Comparison of ENCODE assay signal across 13 mouse cellular contexts in the genomic region with DNA sequence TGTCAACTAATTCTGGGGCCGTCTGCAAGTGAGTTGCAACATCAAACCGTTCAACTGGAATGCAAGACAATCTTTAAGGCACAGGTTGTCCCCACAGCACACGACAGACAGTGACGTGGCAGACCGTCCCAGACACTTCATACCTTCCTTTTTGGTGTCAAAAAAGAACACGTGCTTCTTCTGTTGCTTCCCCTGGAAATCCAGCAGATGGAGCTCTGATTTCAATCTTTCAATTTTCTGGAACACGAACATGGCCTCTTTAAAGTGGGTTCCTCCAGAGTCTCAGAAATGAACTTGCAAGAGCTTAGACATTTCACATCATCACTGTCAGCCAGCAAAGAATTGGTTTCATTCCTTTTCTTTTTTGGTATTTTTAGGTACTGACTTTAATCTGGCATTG. TPM values are rescaled to one million over a fixed set of nuclear protein-coding genes. Genes with fewer than 3 reads are reported as not detected.
DNase-seq lines count a peak whose midpoint lies in the region; ATAC-seq and TF ChIP-seq lines count a peak whose summit lies in the region.
"Had no signal": no experiment of that assay in that cellular context is flagged by ENCODE, and none has a peak within 500 bp of the region (broad histone marks: within the 10 kb centered on the region; RNA-seq: fewer than 3 reads in every experiment).

No protein-coding gene starts in this region.

- no peak for DNase-seq in heart, postnatal 0 days (ENCODE audit: low spot score)
- DNase-seq in heart, postnatal 25 days (ENCODE audit: low spot score), result no peak
- peak; percentile 14 for DNase-seq in thymus, adult 2 months
- DNase-seq in thymus, adult 18-20 months, result no peak
- DNase-seq in right cerebral cortex, postnatal 10 days (ENCODE audit: low spot score in 2 of 2), result no peak
- DNase-seq in gastrocnemius, adult 8-10 months (ENCODE audit: low spot score in 2 of 2), result no peak
- DNase-seq in urinary bladder, postnatal 36 days (ENCODE audit: low spot score in 2 of 2), result no peak
- DNase-seq: lung, adult 18-20 months had no signal

- WGBS in heart, postnatal 0 days, result 48% methylated on average over 7 of the region's 7 CpGs
- 55% methylated on average over 7 of the region's 7 CpGs for WGBS in thymus, adult 2 months

- TF ChIP-seq CTCF in heart, postnatal 0 days (IDR thresholded peaks at IDR 0.05; ENCODE audit: low read depth), result peak; percentile 53
- TF ChIP-seq CTCF in thymus, adult 2 months (IDR thresholded peaks at IDR 0.05; ENCODE audit: borderline replicate concordance, control insufficient read depth, extremely low read depth, insufficient read depth, low read length, poor library complexity), result no peak

- ATAC-seq in heart, postnatal 0 days (ENCODE audit: insufficient read depth, low read depth), result no peak
- ATAC-seq in common myeloid progenitor, adult 5-6 weeks (replicated peaks; ENCODE audit: low read depth, poor library complexity, severe bottlenecking), result 0 out of 2 replicates have a peak, but pooled peaks have one; percentile 29

- H3K9me3 ChIP-seq in heart, postnatal 0 days (replicated peaks; ENCODE audit: control insufficient read depth, low read length), result no peaks in the 10 kb centered on the region
- H3K9me3 ChIP-seq: embryonic facial prominence, embryonic 15.5 days; G1E; hindbrain, embryonic 10.5 days had no signal

- H3K4me1 ChIP-seq in heart, postnatal 0 days (ENCODE audit: control insufficient read depth, insufficient read depth), result peaks cover 15% of the 10 kb centered on the region
- no peaks in the 10 kb centered on the region for H3K4me1 ChIP-seq in thymus, adult 2 months (replicated peaks; ENCODE audit: control insufficient read depth, insufficient read depth, low read length)
- H3K4me1 ChIP-seq: embryonic facial prominence, embryonic 15.5 days; hindbrain, embryonic 10.5 days had no signal

- peaks cover 60% of the 10 kb centered on the region for H3K36me3 ChIP-seq in heart, postnatal 0 days (replicated peaks; ENCODE audit: control insufficient read depth, insufficient read depth, low read length)
- H3K36me3 ChIP-seq in thymus, adult 2 months (ENCODE audit: control insufficient read depth, insufficient read depth, low read length), result peaks cover 61% of the 10 kb centered on the region

- TF ChIP-seq POLR2A in thymus, adult 2 months (IDR thresholded peaks at IDR 0.05; ENCODE audit: control insufficient read depth, extremely low read depth, insufficient read depth, low read length, poor library complexity), result no peak

- H3K27me3 ChIP-seq in heart, postnatal 0 days (ENCODE audit: control insufficient read depth, insufficient read depth, low read length), result no peaks in the 10 kb centered on the region
- no peaks in the 10 kb centered on the region for H3K27me3 ChIP-seq in thymus, adult 2 months (ENCODE audit: control insufficient read depth, insufficient read depth, low read length)
- H3K27me3 ChIP-seq: embryonic facial prominence, embryonic 15.5 days had no signal

- H3K4me2 ChIP-seq in heart, postnatal 0 days (ENCODE audit: low read depth, low read length), result no peak overlapping the region
- H3K4me2 ChIP-seq: embryonic facial prominence, embryonic 15.5 days had no signal

- H3K27ac ChIP-seq in heart, postnatal 0 days (ENCODE audit: low read depth), result no peak overlapping the region
- no peak overlapping the region for H3K27ac ChIP-seq in thymus, adult 2 months (ENCODE audit: control insufficient read depth, insufficient read depth, low read length)
- H3K27ac ChIP-seq: embryonic facial prominence, embryonic 15.5 days; hindbrain, embryonic 10.5 days had no signal

- H3K9ac ChIP-seq in heart, postnatal 0 days (replicated peaks; ENCODE audit: low read depth, low read length), result no peak overlapping the region
- H3K9ac ChIP-seq: embryonic facial prominence, embryonic 15.5 days had no signal

- intact Hi-C loops in heart, postnatal 25 days (cut with DNase I), result no loop called here

- H3K4me3 ChIP-seq in heart, postnatal 0 days (ENCODE audit: low read depth, low read length), result no peak overlapping the region
- H3K4me3 ChIP-seq in thymus, adult 2 months (ENCODE audit: control insufficient read depth, insufficient read depth, low read length), result no peak overlapping the region
- H3K4me3 ChIP-seq: embryonic facial prominence, embryonic 15.5 days; hindbrain, embryonic 10.5 days; myocyte had no signal

- no peak for TF ChIP-seq EP300 in heart, postnatal 0 days (IDR thresholded peaks at IDR 0.05; ENCODE audit: low read depth)

RNA-seq across cellular contexts. Expression of a gene that starts 11.1 kb away (rescaled TPM):
- total RNA-seq in heart, postnatal 0 days (2014; rRNA removed; ENCODE audit: low replicate concordance), result 2.6 and 5.5 TPM in 2 replicates
- 33.4 and 39.7 TPM in 2 replicates for polyA plus RNA-seq in heart, postnatal 0 days (2015; fragmentation: Nextera tagmentation; extraction: Ambion mirVana)
- total RNA-seq in heart, postnatal 25 days (2021), result 10 to 100 TPM; 10.8 to 13.2 TPM
- 6.0 and 6.3 TPM in 2 replicates for polyA plus RNA-seq in thymus, adult 2 months (2012; rRNA removed)
- total RNA-seq in common myeloid progenitor, adult 5-6 weeks (2017), result 86.8 and 98.8 TPM in 2 replicates
- 10 to 100 TPM; 14.0 to 20.8 (median 18.7) TPM for total RNA-seq in gastrocnemius, adult 8-10 months (2022)

RNA-seq across cellular contexts. Expression of a gene that starts 18.2 kb away (rescaled TPM):
- total RNA-seq in heart, postnatal 0 days (2014; rRNA removed; ENCODE audit: low replicate concordance), result 7.1 and 14.5 TPM in 2 replicates
- 6.2 and 6.5 TPM in 2 replicates for polyA plus RNA-seq in heart, postnatal 0 days (2015; fragmentation: Nextera tagmentation; extraction: Ambion mirVana)
- total RNA-seq in heart, postnatal 25 days (2021), result 10 to 100 TPM; 12.7 to 14.2 TPM
- 36.1 and 59.4 TPM in 2 replicates for polyA plus RNA-seq in thymus, adult 2 months (2012; rRNA removed)
- 4.1 and 5.3 TPM in 2 replicates for total RNA-seq in common myeloid progenitor, adult 5-6 weeks (2017)
- total RNA-seq in gastrocnemius, adult 8-10 months (2022), result 100 to 1,000 TPM; 240 to 437 (median 328) TPM

RNA-seq across cellular contexts. Expression of a gene that starts 25.7 kb away (rescaled TPM):
- 0.04 and 1.5 TPM in 2 replicates for total RNA-seq in heart, postnatal 0 days (2014; rRNA removed; ENCODE audit: low replicate concordance)
- 0.03 and 0.08 TPM in 2 replicates for polyA plus RNA-seq in heart, postnatal 0 days (2015; fragmentation: Nextera tagmentation; extraction: Ambion mirVana)
- under 1 TPM; 0.08 to 0.14 TPM for total RNA-seq in heart, postnatal 25 days (2021)
- 0.38 and 0.46 TPM in 2 replicates for polyA plus RNA-seq in thymus, adult 2 months (2012; rRNA removed)
- not detected in 2 replicates for total RNA-seq in common myeloid progenitor, adult 5-6 weeks (2017)
- total RNA-seq in gastrocnemius, adult 8-10 months (2022), result under 1 TPM; 0.19 to 0.34 (median 0.28) TPM
- polyA plus RNA-seq: G1E had no signal

RNA-seq across cellular contexts. Expression of a gene that starts 32.3 kb away (rescaled TPM):
- 15.4 and 23.6 TPM in 2 replicates for total RNA-seq in heart, postnatal 0 days (2014; rRNA removed; ENCODE audit: low replicate concordance)
- 47.5 and 50.6 TPM in 2 replicates for polyA plus RNA-seq in heart, postnatal 0 days (2015; fragmentation: Nextera tagmentation; extraction: Ambion mirVana)
- 10 to 100 TPM; 18.4 to 18.6 TPM for total RNA-seq in heart, postnatal 25 days (2021)
- polyA plus RNA-seq in thymus, adult 2 months (2012; rRNA removed), result 23.2 and 25.3 TPM in 2 replicates
- total RNA-seq in common myeloid progenitor, adult 5-6 weeks (2017), result 162 and 189 TPM in 2 replicates
- total RNA-seq in gastrocnemius, adult 8-10 months (2022), result 10 to 100 TPM in 2 of 4 experiments, 1 to 10 TPM in 2; 9.5 to 12.8 (median 10.2) TPM

RNA-seq across cellular contexts. Expression of a gene that starts 59.4 kb away (rescaled TPM):
- 4.7 and 8.2 TPM in 2 replicates for total RNA-seq in heart, postnatal 0 days (2014; rRNA removed; ENCODE audit: low replicate concordance)
- 8.0 and 10.4 TPM in 2 replicates for polyA plus RNA-seq in heart, postnatal 0 days (2015; fragmentation: Nextera tagmentation; extraction: Ambion mirVana)
- total RNA-seq in heart, postnatal 25 days (2021), result 10 to 100 TPM; 10.1 to 10.4 TPM
- 81.3 and 101 TPM in 2 replicates for polyA plus RNA-seq in thymus, adult 2 months (2012; rRNA removed)
- total RNA-seq in common myeloid progenitor, adult 5-6 weeks (2017), result 32.2 and 50.2 TPM in 2 replicates
- 10 to 100 TPM in 1 of 4 experiments, 1 to 10 TPM in 3; 6.0 to 10.8 (median 6.3) TPM for total RNA-seq in gastrocnemius, adult 8-10 months (2022)

Comparison
In these comparisons a context has a peak if more than half of its experiments do, and no peak if none do; other contexts are left out.
1. RNA of a gene that starts 18.2 kb away (total RNA-seq): 240 to 437 TPM in gastrocnemius, adult 8-10 months; 12.7 to 14.2 TPM in heart, postnatal 25 days, 7.1 to 14.5 TPM in heart, postnatal 0 days and 4.1 to 5.3 TPM in common myeloid progenitor, adult 5-6 weeks; every median in the first group is over 10 times any median in the second.